Mouse (Mus musculus) CH12.LX (cell line): Measurements from ENCODE around the gene Baz1b. TPM values are rescaled to one million over a fixed set of nuclear protein-coding genes. Genes with fewer than 3 reads are reported as not detected.

Experiments
- DNase-seq: peaks from one replicate; pipeline ENCODE4 v3.0.0-alpha.2; 2013; ENCODE audit errors: extremely low read depth
- H3K27ac ChIP-seq: 2 replicates; pipeline ENCODE4 v1.5.1; 2012; ENCODE audit warnings: low read depth, mild to moderate bottlenecking, control low read depth, moderate library complexity; ENCODE audit not compliant: insufficient read depth
- H3K27me3 ChIP-seq: replicated peaks from 2 replicates; pipeline ENCODE3; 2012; ENCODE audit warnings: inconsistent platforms
- H3K36me3 ChIP-seq, 2 experiments: replicated peaks in 1 of 2; 2 replicates each; pipeline versions ENCODE3 to v1.6.1; 2012; ENCODE audit warnings: inconsistent platforms in 1 of 2, low read length in 1 of 2, mild to moderate bottlenecking in 1 of 2, mixed read lengths in 1 of 2, moderate library complexity in 1 of 2; ENCODE audit not compliant: control insufficient read depth in 1 of 2, insufficient read depth in 1 of 2
- H3K4me1 ChIP-seq, 2 experiments: 2 replicates each; pipeline ENCODE4 v1.6.1; 2012; ENCODE audit warnings: inconsistent platforms in 1 of 2, moderate library complexity in 1 of 2; ENCODE audit not compliant: insufficient read depth in 2 of 2, control insufficient read depth in 1 of 2
- H3K4me2 ChIP-seq: 2 replicates; pipeline ENCODE4 v1.6.1; 2012; ENCODE audit warnings: low read depth, mild to moderate bottlenecking, control low read depth; ENCODE audit not compliant: poor library complexity, insufficient read depth, severe bottlenecking
- H3K4me3 ChIP-seq, 3 experiments: fragments of 150-350 bp in 1 of 3; sonication (generic) in 1 of 3; replicated peaks in 1 of 3; 2 replicates each; pipeline versions ENCODE3 to v1.5.1; 2011 to 2012; ENCODE audit warnings: low read depth in 2 of 3, low read length in 2 of 3, mild to moderate bottlenecking in 2 of 3, moderate library complexity in 2 of 3, control low read depth in 1 of 3, improper control_type of control experiment in 1 of 3, inconsistent platforms in 1 of 3, mixed read lengths in 1 of 3; ENCODE audit not compliant: poor library complexity in 1 of 3
- H3K79me2 ChIP-seq: replicated peaks from 2 replicates; pipeline ENCODE4 v1.6.1; 2012; ENCODE audit warnings: mild to moderate bottlenecking, moderate library complexity; ENCODE audit not compliant: control insufficient read depth, poor library complexity, insufficient read depth, severe bottlenecking; ENCODE audit errors: extremely low read depth
- H3K9ac ChIP-seq: 2 replicates; pipeline ENCODE4 v1.6.1; 2012; ENCODE audit warnings: low read depth, mild to moderate bottlenecking, control low read depth, moderate library complexity; ENCODE audit not compliant: insufficient read depth
- H3K9me3 ChIP-seq: replicated peaks from 2 replicates; pipeline ENCODE3; 2012; ENCODE audit warnings: low read length, inconsistent platforms, mixed read lengths
- BHLHE40 ChIP-seq: IDR thresholded peaks from 2 replicates; pipeline ENCODE4 v1.6.1; 2011; ENCODE audit warnings: mild to moderate bottlenecking, low read depth, low read length, improper control_type of control experiment
- CHD1 ChIP-seq: IDR thresholded peaks from 2 replicates; pipeline ENCODE4 v1.6.1; 2012; ENCODE audit warnings: low read depth, low read length, improper control_type of control experiment, inconsistent platforms
- CTCF ChIP-seq, 2 experiments: IDR thresholded peaks in 1 of 2; conservative IDR thresholded peaks in 1 of 2; 2 replicates each; pipeline ENCODE4 v1.5.1; 2011 to 2012; ENCODE audit warnings: low read depth in 2 of 2, low read length in 2 of 2, improper control_type of control experiment in 1 of 2, inconsistent platforms in 1 of 2, mild to moderate bottlenecking in 1 of 2, moderate library complexity in 1 of 2
- E2F4 ChIP-seq: IDR thresholded peaks from 2 replicates; pipeline ENCODE4 v1.6.1; 2011; ENCODE audit warnings: low read depth, low read length, improper control_type of control experiment; ENCODE audit not compliant: insufficient replicate concordance
- ELF1 ChIP-seq: IDR thresholded peaks from 2 replicates; pipeline ENCODE4 v1.6.1; 2014; ENCODE audit warnings: low read depth, mild to moderate bottlenecking, inconsistent platforms, low read length, improper control_type of control experiment
- GABPA ChIP-seq: IDR thresholded peaks from 2 replicates; pipeline ENCODE4 v1.6.1; 2012; ENCODE audit warnings: low read depth, low read length, improper control_type of control experiment, inconsistent platforms; ENCODE audit not compliant: insufficient replicate concordance
- IRF4 ChIP-seq: IDR thresholded peaks from 2 replicates; pipeline ENCODE4 v1.6.1; 2014; ENCODE audit warnings: low read depth, mild to moderate bottlenecking, inconsistent platforms, low read length, improper control_type of control experiment
- JUN ChIP-seq: IDR thresholded peaks from 2 replicates; pipeline ENCODE4 v1.6.1; 2011; ENCODE audit warnings: low read depth, mild to moderate bottlenecking, low read length, improper control_type of control experiment, moderate library complexity; ENCODE audit not compliant: insufficient read depth
- JUND ChIP-seq: conservative IDR thresholded peaks from 2 replicates; pipeline ENCODE4 v1.6.1; 2011; ENCODE audit warnings: low read depth, low read length, improper control_type of control experiment
- MAFK ChIP-seq: IDR thresholded peaks from 2 replicates; pipeline ENCODE4 v1.6.1; 2011; ENCODE audit warnings: low read length, improper control_type of control experiment; ENCODE audit not compliant: insufficient replicate concordance
- MAX ChIP-seq: IDR thresholded peaks from 2 replicates; pipeline ENCODE4 v1.6.1; 2011; ENCODE audit warnings: low read length, improper control_type of control experiment
- MEF2A ChIP-seq: IDR thresholded peaks from 2 replicates; pipeline ENCODE4 v1.6.1; 2014; ENCODE audit warnings: low read depth, mild to moderate bottlenecking, inconsistent platforms, low read length, improper control_type of control experiment, borderline replicate concordance
- MXI1 ChIP-seq: IDR thresholded peaks from 2 replicates; pipeline ENCODE4 v1.6.1; 2011; ENCODE audit warnings: mild to moderate bottlenecking, low read depth, low read length, improper control_type of control experiment
- MYC ChIP-seq: IDR thresholded peaks from 2 replicates; pipeline ENCODE4 v1.6.1; 2011; ENCODE audit warnings: low read depth, mild to moderate bottlenecking, improper control_type of control experiment, low read length
- NELFE ChIP-seq: IDR thresholded peaks from 2 replicates; pipeline ENCODE4 v1.6.1; 2011; ENCODE audit warnings: low read depth, low read length, improper control_type of control experiment
- NRF1 ChIP-seq: IDR thresholded peaks from 2 replicates; pipeline ENCODE4 v1.6.1; 2014; ENCODE audit warnings: low read depth, mild to moderate bottlenecking, inconsistent platforms, low read length, improper control_type of control experiment, moderate library complexity
- SIN3A ChIP-seq: IDR thresholded peaks from 2 replicates; pipeline ENCODE4 v1.6.1; 2012; ENCODE audit warnings: low read length, improper control_type of control experiment, inconsistent platforms
- SMC3 ChIP-seq: IDR thresholded peaks from 2 replicates; pipeline ENCODE4 v1.6.1; 2011; ENCODE audit warnings: low read depth, low read length, improper control_type of control experiment
- TCF12 ChIP-seq: IDR thresholded peaks from 2 replicates; pipeline ENCODE4 v1.6.1; 2014; ENCODE audit warnings: low read depth, mild to moderate bottlenecking, inconsistent platforms, low read length, improper control_type of control experiment
- USF2 ChIP-seq: conservative IDR thresholded peaks from 2 replicates; pipeline ENCODE4 v1.6.1; 2011; ENCODE audit warnings: low read depth, low read length, improper control_type of control experiment
- ZC3H11A ChIP-seq: IDR thresholded peaks from 2 replicates; pipeline ENCODE4 v1.6.1; 2012; ENCODE audit warnings: low read depth, mild to moderate bottlenecking, inconsistent platforms, low read length, improper control_type of control experiment
- ZMIZ1 ChIP-seq: IDR thresholded peaks from 2 replicates; pipeline ENCODE4 v1.6.1; 2012; ENCODE audit warnings: low read depth, mild to moderate bottlenecking, inconsistent platforms, low read length, improper control_type of control experiment
- ZNF384 ChIP-seq: IDR thresholded peaks from 2 replicates; pipeline ENCODE4 v1.6.1; 2012; ENCODE audit warnings: low read depth, low read length, improper control_type of control experiment, inconsistent platforms
- dilution Hi-C: fragments of 300-500 bp; cut with MboI; formaldehyde crosslinking; loops from 2 replicates; pipeline ENCODE4 v1.14.3; 2020; ENCODE audit warnings: low sequenced_read_pairs; ENCODE audit not compliant: extremely low pct_unique_long_range_greater_than_20kb, extremely low pct_ligation_motif_present
- in situ Hi-C: fragments of 300-500 bp; cut with MboI; formaldehyde crosslinking; loops from 3 replicates; pipeline ENCODE4 v1.14.3; 2019; ENCODE audit warnings: low sequenced_read_pairs, low pct_ligation_motif_present, low pct_unique_long_range_greater_than_20kb, mixed read lengths
- polyA plus RNA-seq: library from polyadenylated mRNA; unstranded; fragments of >175 nt; gene quantifications from 2 replicates; pipeline ENCODE4 v1.2.1, GENCODE M21; 2012; ENCODE audit warnings: low read depth; ENCODE audit not compliant: insufficient read length
- total RNA-seq, 2 experiments: library from RNA; depleted of rRNA; stranded (reverse); fragments of 300-350 nt in 1 of 2; fragments of >200 nt in 1 of 2; gene quantifications; 2 replicates each; pipeline ENCODE4 v1.2.3; 2012 to 2014

Gene Baz1b
- total and polyA plus RNA-seq, 3 experiments: 53.3 to 85.4 (median 60.0) TPM

GRCm38 (mm10) chr5:135139881-135140280 lies 47.2 kb upstream of the Baz1b start:
- Histone ChIP-seq H3K27me3 (peaks cover 79% of the 10 kb centered on the region), H3K27ac (no peak overlapping the region)
- dilution Hi-C loops: no loop called here

GRCm38 (mm10) chr5:135144469-135144868 lies 42.6 kb upstream of the Baz1b start:
- Histone ChIP-seq H3K9ac (no peak overlapping the region), H3K27ac (no peak overlapping the region), H3K79me2 (no peaks in the 10 kb centered on the region), H3K36me3 (no peaks in the 10 kb centered on the region), H3K4me3 (no peak overlapping the region), H3K27me3 (peaks cover 40% of the 10 kb centered on the region), H3K4me2 (no peak overlapping the region), H3K4me1 (peaks cover 0 to 8% of the 10 kb centered on the region in 2 experiments; a peak in 2 of 4 replicates), H3K9me3 (peaks cover 6% of the 10 kb centered on the region)
- no peak for DNase-seq
- dilution Hi-C loops: no loop called here
- in situ Hi-C loops: no loop called here
- TF ChIP-seq MAFK (no peak), MAX (no peak), JUND (no peak), MYC (no peak), JUN (no peak), TCF12 (no peak), ELF1 (no peak), MEF2A (no peak), USF2 (no peak), IRF4 (no peak), CTCF (conservative IDR thresholded peaks at IDR 0.05 in 1 of 2, IDR thresholded peaks at IDR 0.05 in 1 of 2; ENCODE audit: low read depth in 2 of 2, low read length in 2 of 2) (no peak), E2F4 (no peak), NELFE (no peak), SIN3A (no peak), NRF1 (no peak), SMC3 (no peak), BHLHE40 (no peak), ZC3H11A (no peak), GABPA (no peak)

More at GRCm38 (mm10) chr5:135139881-135140280, 47.2 kb upstream of the Baz1b start:
- H3K79me2 ChIP-seq: no peaks in the 10 kb centered on the region
- TF ChIP-seq IRF4 (no peak), MXI1 (no peak), ZMIZ1 (no peak), CHD1 (no peak), ZNF384 (no peak)
- TF ChIP-seq, all 38 proteins: peak for 0
- no peak for DNase-seq
- Histone ChIP-seq H3K9me3 (peaks cover 22% of the 10 kb centered on the region), H3K4me2 (no peak overlapping the region), H3K4me1 (peaks cover 2 to 3% of the 10 kb centered on the region in 2 experiments; a peak in 3 of 4 replicates), H3K36me3 (no peaks in the 10 kb centered on the region), H3K9ac (no peak overlapping the region), H3K4me3 (no peak overlapping the region)
- in situ Hi-C loops: no loop called here
